Mouse (Mus musculus) hindbrain, embryonic 16.5 days (tissue): ENCODE measurements around the gene Gadd45g. TPM values are rescaled to one million over a fixed set of nuclear protein-coding genes. Genes with fewer than 3 reads are reported as not detected.

Experiments
- ATAC-seq: fragments of 200-750 bp; cut with Nextera tagmentation; 2 replicates; pipeline ENCODE4 v1.8.0; 2017; ENCODE audit warnings: moderate TSS enrichment, moderate library complexity
- H3K27ac ChIP-seq: fragments of 300-500 bp; sonication (generic); 2 replicates; pipeline ENCODE4 v1.5.1; 2014; ENCODE audit warnings: low read depth, mild to moderate bottlenecking, control low read depth, low read length, moderate library complexity
- H3K27me3 ChIP-seq: fragments of 300-500 bp; sonication (generic); replicated peaks from 2 replicates; pipeline ENCODE4 v1.6.1; 2014; ENCODE audit warnings: low read length; ENCODE audit not compliant: control insufficient read depth, insufficient read depth
- H3K36me3 ChIP-seq: fragments of 300-500 bp; sonication (generic); 2 replicates; pipeline ENCODE4 v1.6.1; 2014; ENCODE audit warnings: mild to moderate bottlenecking, low read length, moderate library complexity, mixed read lengths; ENCODE audit not compliant: control insufficient read depth, insufficient read depth
- H3K4me1 ChIP-seq: fragments of 300-500 bp; sonication (generic); 2 replicates; pipeline ENCODE4 v1.6.1; 2014; ENCODE audit warnings: low read depth, low read length; ENCODE audit not compliant: control insufficient read depth, insufficient read depth
- H3K4me2 ChIP-seq: fragments of 300-500 bp; sonication (generic); 2 replicates; pipeline ENCODE4 v1.6.1; 2014; ENCODE audit warnings: mild to moderate bottlenecking, low read length, control low read depth, moderate library complexity
- H3K4me3 ChIP-seq: fragments of 300-500 bp; sonication (generic); 2 replicates; pipeline ENCODE4 v1.5.1; 2014; ENCODE audit warnings: mild to moderate bottlenecking, low read length, control low read depth, moderate library complexity
- H3K9ac ChIP-seq: fragments of 300-500 bp; sonication (generic); 2 replicates; pipeline ENCODE4 v1.6.1; 2014; ENCODE audit warnings: low read depth, mild to moderate bottlenecking, control low read depth, low read length, moderate library complexity
- H3K9me3 ChIP-seq: fragments of 300-500 bp; sonication (generic); 2 replicates; pipeline ENCODE4 v1.6.1; 2014; ENCODE audit warnings: mild to moderate bottlenecking, low read length, moderate library complexity; ENCODE audit not compliant: control insufficient read depth
- WGBS: fragments of 180-500 bp; shearing (Covaris S2); extraction: QIAGEN DNeasy Blood & Tissue Kit; methylation state at CpG from one replicate; pipeline ENCODE4 v1.1.7; 2014; 5-methylcytosine and 5-hydroxymethylcytosine counted together
- polyA plus RNA-seq: library from polyadenylated mRNA; unstranded; fragments of >200 nt; fragmentation: Nextera tagmentation; extraction: Ambion mirVana; gene quantifications from 2 replicates; pipeline ENCODE4 v1.2.1, GENCODE M21; 2015

The Gadd45g gene
- polyA plus RNA-seq, 1 experiment from 2014 or later = 46.4 TPM

DNA sequence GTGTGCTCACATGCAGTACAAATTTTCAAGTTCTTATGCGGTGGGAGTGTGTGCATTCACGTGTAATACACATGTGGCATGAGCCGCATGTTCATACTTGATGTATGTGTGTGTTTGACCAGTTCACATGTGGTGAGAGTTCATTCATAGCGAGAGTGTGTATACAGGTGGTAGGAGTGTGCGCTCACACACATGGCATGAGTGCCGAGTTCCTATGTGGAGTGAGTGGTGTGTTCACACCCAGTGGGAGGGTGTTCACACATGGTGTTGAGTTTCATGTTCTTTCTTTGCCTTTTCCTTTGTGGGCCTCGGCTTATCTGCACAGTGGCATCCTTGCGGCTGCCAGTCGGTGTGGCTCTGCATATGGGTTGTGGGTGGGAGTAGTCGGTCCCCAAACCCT lies 39.1 kb downstream of the Gadd45g start:
- no peaks in the 10 kb centered on the region for H3K4me1 ChIP-seq
- no peak for ATAC-seq
- H3K4me3 ChIP-seq = no peak overlapping the region
- 96% methylated on average over 10 of the region's 10 CpGs for WGBS
- H3K4me2 ChIP-seq = no peak overlapping the region
- H3K9ac ChIP-seq = no peak overlapping the region
- no peaks in the 10 kb centered on the region for H3K9me3 ChIP-seq
- no peaks in the 10 kb centered on the region for H3K27me3 ChIP-seq
- no peaks in the 10 kb centered on the region for H3K36me3 ChIP-seq
- no peak overlapping the region for H3K27ac ChIP-seq

DNA sequence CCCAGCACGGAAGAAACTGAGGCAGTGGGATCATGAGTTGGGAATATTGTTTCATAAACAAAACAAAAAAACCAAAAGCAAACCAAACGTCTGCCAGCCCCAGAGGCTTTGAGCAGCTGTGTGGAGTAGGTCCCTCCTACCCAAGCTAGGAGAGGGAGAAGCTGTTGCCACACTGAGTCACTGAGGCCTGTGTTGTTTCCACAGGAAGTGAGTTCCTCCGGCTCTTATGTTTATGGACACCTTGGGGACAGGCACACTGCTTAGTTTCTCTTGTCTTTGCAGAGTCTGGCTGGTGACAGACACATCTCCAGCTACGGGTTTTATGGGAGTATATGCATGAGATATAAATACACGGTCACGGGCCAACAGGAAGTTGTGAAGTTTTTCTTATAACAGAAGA lies 39.6 kb downstream of the Gadd45g start:
- WGBS = 85% methylated on average over 6 of the region's 6 CpGs
- no peak overlapping the region for H3K4me2 ChIP-seq
- ATAC-seq = no peak
- no peak overlapping the region for H3K27ac ChIP-seq
- H3K9me3 ChIP-seq = no peaks in the 10 kb centered on the region
- no peaks in the 10 kb centered on the region for H3K4me1 ChIP-seq
- H3K36me3 ChIP-seq = no peaks in the 10 kb centered on the region
- no peak overlapping the region for H3K4me3 ChIP-seq
- H3K9ac ChIP-seq = no peak overlapping the region
- no peaks in the 10 kb centered on the region for H3K27me3 ChIP-seq

DNA sequence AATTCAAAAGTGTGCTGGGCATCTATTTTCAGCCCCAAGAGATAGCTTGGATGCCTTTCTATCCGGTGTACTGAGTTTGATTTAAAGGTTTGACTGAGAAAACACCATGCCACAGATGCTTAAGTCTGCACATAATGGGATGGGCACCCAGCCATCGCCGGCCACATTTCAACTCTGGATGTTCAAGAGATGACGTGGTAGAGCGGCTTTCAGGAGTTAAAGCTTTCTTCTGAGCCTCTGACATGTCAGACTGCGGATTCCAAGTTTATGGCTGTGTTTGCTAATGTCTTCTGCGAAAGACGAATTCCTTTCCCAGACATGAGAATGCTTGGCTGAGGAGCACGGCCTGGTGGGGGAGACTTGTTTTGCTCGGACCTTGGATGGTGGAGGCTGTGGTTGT lies 40.2 kb downstream of the Gadd45g start:
- Histone ChIP-seq H3K9me3 (no peaks in the 10 kb centered on the region), H3K4me3 (no peak overlapping the region), H3K27ac (no peak overlapping the region), H3K27me3 (no peaks in the 10 kb centered on the region), H3K36me3 (no peaks in the 10 kb centered on the region), H3K4me1 (no peaks in the 10 kb centered on the region), H3K4me2 (no peak overlapping the region), H3K9ac (no peak overlapping the region)
- WGBS = 78% methylated on average over 10 of the region's 10 CpGs
- ATAC-seq = no peak

DNA sequence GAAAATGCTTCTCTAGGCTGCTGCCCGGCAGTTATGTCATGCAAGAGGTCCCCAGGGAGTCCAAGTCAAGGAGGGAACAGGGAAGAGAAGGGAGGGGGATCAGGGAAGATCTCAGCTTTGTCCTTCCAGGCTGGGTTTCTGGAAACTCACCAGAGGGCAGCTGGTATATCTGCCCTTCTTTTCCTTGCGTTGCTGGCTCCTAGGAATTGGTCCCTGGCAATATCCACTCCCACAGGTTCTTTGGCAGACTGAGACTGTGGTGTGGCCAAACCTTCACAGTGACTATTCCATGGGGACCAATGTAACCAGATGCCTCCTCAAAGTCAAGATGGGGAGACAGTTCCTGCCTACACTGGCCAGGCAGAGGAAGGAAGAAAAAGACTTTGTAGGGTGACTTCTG lies 41.9 kb downstream of the Gadd45g start:
- Histone ChIP-seq H3K4me3 (no peak overlapping the region), H3K9me3 (no peaks in the 10 kb centered on the region), H3K4me2 (no peak overlapping the region), H3K27me3 (no peaks in the 10 kb centered on the region), H3K9ac (no peak overlapping the region), H3K4me1 (no peaks in the 10 kb centered on the region), H3K27ac (no peak overlapping the region), H3K36me3 (no peaks in the 10 kb centered on the region)
- no peak for ATAC-seq
- WGBS = 79% methylated on average over 2 of the region's 2 CpGs

DNA sequence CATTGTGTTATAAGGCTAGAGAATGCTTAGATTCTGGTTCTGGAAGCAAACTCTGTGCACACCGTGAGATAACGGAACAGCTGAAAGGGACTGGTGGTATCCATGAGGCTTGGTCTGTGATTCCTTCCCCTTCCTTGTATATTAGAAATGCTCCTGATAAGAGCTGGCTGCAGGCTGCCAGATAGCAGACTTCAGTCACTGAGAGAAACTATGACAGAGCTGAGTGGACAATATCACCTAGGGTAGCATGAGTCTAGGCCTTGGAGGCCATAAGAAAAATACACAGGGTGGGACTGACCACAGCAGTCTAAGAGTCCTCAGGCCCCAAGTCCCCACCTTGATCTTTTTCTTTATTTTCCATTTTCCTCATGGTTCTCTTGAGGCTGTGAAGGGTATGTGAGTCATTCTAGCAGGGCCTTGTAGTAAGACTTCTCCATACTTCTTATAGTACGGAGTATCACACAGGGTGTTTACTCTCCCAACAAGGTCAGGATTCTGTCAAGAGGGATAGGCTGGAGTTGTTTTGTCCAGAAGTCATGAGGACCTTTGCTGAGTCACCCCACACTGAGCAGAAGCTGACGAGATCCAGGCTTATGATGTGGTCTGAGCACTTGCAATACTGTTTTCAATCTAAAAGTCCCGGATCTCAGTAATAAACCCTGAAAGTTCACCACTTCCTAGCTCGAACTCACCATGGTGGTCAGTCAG lies 45.5 kb downstream of the Gadd45g start:
- no peak overlapping the region for H3K27ac ChIP-seq
- H3K4me1 ChIP-seq = no peaks in the 10 kb centered on the region
- WGBS = 95% methylated on average over 6 of the region's 6 CpGs
- H3K27me3 ChIP-seq = no peaks in the 10 kb centered on the region
- H3K4me2 ChIP-seq = no peak overlapping the region
- H3K36me3 ChIP-seq = no peaks in the 10 kb centered on the region
- H3K9ac ChIP-seq = no peak overlapping the region
- H3K9me3 ChIP-seq = 0 out of 2 replicates have a peak, but pooled peaks cover 4% of the 10 kb centered on the region
- ATAC-seq = no peak
- H3K4me3 ChIP-seq = no peak overlapping the region

DNA sequence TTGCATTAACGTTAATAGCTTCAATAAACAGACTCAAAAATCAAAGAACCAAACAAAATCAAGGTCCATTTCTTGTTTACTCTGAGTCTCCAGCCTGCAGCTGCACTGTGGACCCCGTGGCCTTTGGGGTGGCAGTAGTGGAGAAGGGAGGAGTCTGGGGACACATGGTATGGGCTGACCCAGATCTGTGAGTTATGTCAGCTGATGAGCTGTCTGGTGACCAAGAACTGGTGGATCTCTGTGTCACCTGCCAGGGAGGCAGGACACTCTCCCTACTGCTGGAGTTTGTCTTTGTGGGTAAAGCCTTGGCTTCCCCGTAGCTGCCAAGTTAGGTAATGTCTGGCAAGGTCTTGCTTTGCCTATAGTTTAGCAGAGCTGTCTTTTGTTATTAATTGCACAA lies 51.1 kb downstream of the Gadd45g start:
- Histone ChIP-seq H3K4me1 (peaks cover 6% of the 10 kb centered on the region), H3K36me3 (no peaks in the 10 kb centered on the region), H3K9me3 (0 out of 2 replicates have a peak, but pooled peaks cover 4% of the 10 kb centered on the region), H3K27me3 (no peaks in the 10 kb centered on the region), H3K9ac (no peak overlapping the region), H3K4me2 (no peak overlapping the region), H3K27ac (no peak overlapping the region), H3K4me3 (no peak overlapping the region)
- no peak for ATAC-seq
- 79% methylated on average over 3 of the region's 3 CpGs for WGBS

Other genes with a start within 250 kb of the Gadd45g start
- 49.7 and 50.1 TPM in 2 replicates for gene Cks2, start 201.4 kb upstream of the Gadd45g start, polyA plus RNA-seq
- 27.4 and 28.6 TPM in 2 replicates for gene Secisbp2, start 195.0 kb upstream of the Gadd45g start, polyA plus RNA-seq
- gene Sema4d, start 52.9 kb upstream of the Gadd45g start, polyA plus RNA-seq = 14.3 and 17.9 TPM in 2 replicates